In the genomic region with DNA sequence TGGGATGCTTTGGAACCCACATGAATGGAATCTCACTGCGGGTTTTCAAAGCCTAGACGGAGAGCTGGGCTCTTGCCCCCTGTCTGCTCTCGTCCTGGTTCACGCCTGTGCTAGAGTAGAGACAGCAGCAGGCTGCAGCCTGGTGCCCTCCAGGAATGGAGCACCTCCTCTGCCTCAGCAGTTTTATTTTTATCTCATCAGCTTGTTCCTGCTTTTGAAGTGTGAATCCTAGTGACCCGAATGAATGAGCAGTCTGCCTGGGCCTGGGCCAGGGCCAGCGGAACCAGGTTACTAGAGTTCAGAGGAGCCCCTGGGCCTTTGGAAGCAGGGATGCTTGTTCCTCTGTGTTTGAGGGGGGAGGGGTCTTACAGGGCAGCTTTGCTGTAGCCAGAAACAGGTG, we compare ENCODE assay signal across 11 mouse cellular contexts. TPM values are rescaled to one million over a fixed set of nuclear protein-coding genes. Genes with fewer than 3 reads are reported as not detected.
A peak's percentile ranks its signal among the peaks of the same experiment; 100 is the strongest.
DNase-seq lines count a peak whose midpoint lies in the region; ATAC-seq and TF ChIP-seq lines count a peak whose summit lies in the region.
"Had no signal": no experiment of that assay in that cellular context is flagged by ENCODE, and none has a peak within 500 bp of the region (broad histone marks: within the 10 kb centered on the region; RNA-seq: fewer than 3 reads in every experiment).

No protein-coding gene starts in this region.

- WGBS in hindbrain, embryonic 16.5 days, result 44% methylated on average over 6 of the region's 6 CpGs
- WGBS in hindbrain, embryonic 10.5 days, result 59% methylated on average over 6 of the region's 6 CpGs
- WGBS in heart, embryonic 11.5 days (ENCODE audit: insufficient replicate concordance), result 31% methylated on average over 6 of the region's 6 CpGs
- 63% methylated on average over 6 of the region's 6 CpGs for WGBS in stomach, postnatal 0 days

- DNase-seq in hindbrain, embryonic 10.5 days (ENCODE audit: low spot score), result no peak
- DNase-seq in right cerebral cortex, postnatal 10 days (ENCODE audit: low spot score in 2 of 2), result peak; percentile 43 to 53
- DNase-seq in right cerebral cortex, postnatal 4 days, result no peak
- DNase-seq in skeletal muscle tissue, adult 2 months (ENCODE audit: low read depth, low spot score), result peak; percentile 62
- no peak for DNase-seq in stomach, postnatal 0 days (ENCODE audit: low spot score)
- no peak for DNase-seq in embryo, embryonic 11 days

- no peak overlapping the region for H3K4me3 ChIP-seq in hindbrain, embryonic 16.5 days (ENCODE audit: low read length)
- H3K4me3 ChIP-seq in hindbrain, embryonic 10.5 days, result no peak overlapping the region
- no peak overlapping the region for H3K4me3 ChIP-seq in heart, embryonic 11.5 days (ENCODE audit: low read depth, low read length)
- no peak overlapping the region for H3K4me3 ChIP-seq in stomach, postnatal 0 days (ENCODE audit: low read depth, low read length)
- H3K4me3 ChIP-seq: erythroblast, embryonic 14.5 days; lung, embryonic 15.5 days; neural tube, embryonic 12.5 days had no signal

- H3K27me3 ChIP-seq in hindbrain, embryonic 16.5 days (replicated peaks; ENCODE audit: control insufficient read depth, insufficient read depth, low read length), result no peaks in the 10 kb centered on the region
- H3K27me3 ChIP-seq in hindbrain, embryonic 10.5 days (ENCODE audit: insufficient read depth, poor library complexity, severe bottlenecking), result no peaks in the 10 kb centered on the region
- no peaks in the 10 kb centered on the region for H3K27me3 ChIP-seq in heart, embryonic 11.5 days (ENCODE audit: control insufficient read depth, insufficient read depth, low read length)
- no peaks in the 10 kb centered on the region for H3K27me3 ChIP-seq in stomach, postnatal 0 days (ENCODE audit: control insufficient read depth, insufficient read depth, low read length)
- H3K27me3 ChIP-seq: lung, embryonic 15.5 days; neural tube, embryonic 12.5 days had no signal

- TF ChIP-seq CTCF in stomach, postnatal 0 days (IDR thresholded peaks at IDR 0.05; ENCODE audit: low read depth), result no peak

- no peaks in the 10 kb centered on the region for H3K36me3 ChIP-seq in hindbrain, embryonic 16.5 days (ENCODE audit: control insufficient read depth, insufficient read depth, low read length)
- no peaks in the 10 kb centered on the region for H3K36me3 ChIP-seq in hindbrain, embryonic 10.5 days
- no peaks in the 10 kb centered on the region for H3K36me3 ChIP-seq in heart, embryonic 11.5 days (ENCODE audit: control insufficient read depth, insufficient read depth, low read length)
- no peaks in the 10 kb centered on the region for H3K36me3 ChIP-seq in stomach, postnatal 0 days (ENCODE audit: control insufficient read depth, insufficient read depth, low read length)
- H3K36me3 ChIP-seq: lung, embryonic 15.5 days; neural tube, embryonic 12.5 days had no signal

- TF ChIP-seq EP300 in stomach, postnatal 0 days (optimal IDR thresholded peaks at IDR 0.05), result no peak

- H3K27ac ChIP-seq in hindbrain, embryonic 16.5 days (ENCODE audit: low read depth, low read length), result no peak overlapping the region
- no peak overlapping the region for H3K27ac ChIP-seq in hindbrain, embryonic 10.5 days
- peak overlapping the region; percentile 37; the same call in 1 of the 2 replicates for H3K27ac ChIP-seq in heart, embryonic 11.5 days (ENCODE audit: low read depth, low read length)
- H3K27ac ChIP-seq in stomach, postnatal 0 days (replicated peaks), result no peak overlapping the region
- H3K27ac ChIP-seq: lung, embryonic 15.5 days; neural tube, embryonic 12.5 days had no signal

- no peaks in the 10 kb centered on the region for H3K9me3 ChIP-seq in hindbrain, embryonic 16.5 days (ENCODE audit: control insufficient read depth, low read length)
- H3K9me3 ChIP-seq in hindbrain, embryonic 10.5 days, result no peaks in the 10 kb centered on the region
- H3K9me3 ChIP-seq in heart, embryonic 11.5 days (replicated peaks; ENCODE audit: control insufficient read depth, low read length), result no peaks in the 10 kb centered on the region
- H3K9me3 ChIP-seq in stomach, postnatal 0 days (ENCODE audit: control insufficient read depth, low read length), result no peaks in the 10 kb centered on the region
- H3K9me3 ChIP-seq: lung, embryonic 15.5 days; neural tube, embryonic 12.5 days had no signal

- no peak overlapping the region for H3K9ac ChIP-seq in hindbrain, embryonic 16.5 days (ENCODE audit: low read depth, low read length)
- H3K9ac ChIP-seq in heart, embryonic 11.5 days (ENCODE audit: low read depth, low read length), result no peak overlapping the region
- no peak overlapping the region for H3K9ac ChIP-seq in stomach, postnatal 0 days (ENCODE audit: low read length)
- H3K9ac ChIP-seq: lung, embryonic 15.5 days; neural tube, embryonic 12.5 days had no signal

- H3K4me1 ChIP-seq in hindbrain, embryonic 16.5 days (ENCODE audit: control insufficient read depth, insufficient read depth, low read depth, low read length), result peaks cover 5% of the 10 kb centered on the region; the same call in 1 of the 2 replicates
- H3K4me1 ChIP-seq in hindbrain, embryonic 10.5 days (replicated peaks), result peaks cover 16% of the 10 kb centered on the region; the same call in 1 of the 2 replicates
- peaks cover 54% of the 10 kb centered on the region for H3K4me1 ChIP-seq in heart, embryonic 11.5 days (ENCODE audit: control insufficient read depth, insufficient read depth, low read length)
- no peaks in the 10 kb centered on the region for H3K4me1 ChIP-seq in stomach, postnatal 0 days (replicated peaks; ENCODE audit: control insufficient read depth, insufficient read depth)

- peak; percentile 70 for ATAC-seq in hindbrain, embryonic 16.5 days
- peak; percentile 32; the same call in 1 of the 2 replicates for ATAC-seq in heart, embryonic 11.5 days (replicated peaks; ENCODE audit: insufficient number of reproducible peaks, low FRiP score, low TSS enrichment)
- no peak for ATAC-seq in stomach, postnatal 0 days (ENCODE audit: low FRiP score, low TSS enrichment)

- H3K4me2 ChIP-seq in hindbrain, embryonic 16.5 days (ENCODE audit: low read length), result no peak overlapping the region
- H3K4me2 ChIP-seq in heart, embryonic 11.5 days, result 0 out of 2 replicates have a peak overlapping the region, but pooled peaks have one; percentile 14
- H3K4me2 ChIP-seq in stomach, postnatal 0 days (replicated peaks; ENCODE audit: low read depth), result no peak overlapping the region
- H3K4me2 ChIP-seq: lung, embryonic 15.5 days; neural tube, embryonic 12.5 days had no signal

RNA-seq across cellular contexts. Expression of a gene that starts 37.8 kb away (rescaled TPM):
- 15.3 and 15.6 TPM in 2 replicates for polyA plus RNA-seq in hindbrain, embryonic 16.5 days (2015; fragmentation: Nextera tagmentation; extraction: Ambion mirVana)
- 10.2 and 12.4 TPM in 2 replicates for polyA plus RNA-seq in hindbrain, embryonic 10.5 days (2016; fragmentation: Nextera tagmentation; extraction: Ambion mirVana)
- 20.9 and 21.5 TPM in 2 replicates for polyA plus RNA-seq in heart, embryonic 11.5 days (2014; fragmentation: Nextera tagmentation; extraction: Ambion mirVana)
- 16.8 and 17.8 TPM in 2 replicates for polyA plus RNA-seq in stomach, postnatal 0 days (2015; fragmentation: Nextera tagmentation; extraction: Ambion mirVana)

Comparison
In these comparisons a context has a peak if more than half of its experiments do, and no peak if none do; other contexts are left out.
1. DNase-seq: peak in right cerebral cortex, postnatal 10 days (2 of 2) and skeletal muscle tissue, adult 2 months (single experiment); none in hindbrain, embryonic 10.5 days (single experiment), right cerebral cortex, postnatal 4 days (single experiment), stomach, postnatal 0 days (single experiment) and embryo, embryonic 11 days (single experiment).